Mouse (Mus musculus) ES-E14 (cell line): ENCODE results near the gene 6430550D23Rik.

ENCODE experiments used
- CHD2 ChIP-seq: IDR thresholded peaks from 2 replicates; pipeline ENCODE4 v1.6.1; 2014; ENCODE audit warnings: mild to moderate bottlenecking, low read depth, low read length, inconsistent platforms
- HCFC1 ChIP-seq: IDR thresholded peaks from 2 replicates; pipeline ENCODE4 v1.6.1; 2012; ENCODE audit warnings: low read length, inconsistent platforms, borderline replicate concordance; ENCODE audit not compliant: insufficient read depth
- MAFK ChIP-seq: IDR thresholded peaks from 2 replicates; pipeline ENCODE4 v1.6.1; 2014; ENCODE audit warnings: mild to moderate bottlenecking, low read depth, low read length, inconsistent platforms; ENCODE audit not compliant: insufficient read depth
- ZC3H11A ChIP-seq: IDR thresholded peaks from 2 replicates; pipeline ENCODE4 v1.6.1; 2012; ENCODE audit warnings: low read depth, mild to moderate bottlenecking, inconsistent platforms, low read length, borderline replicate concordance
- ZNF384 ChIP-seq: IDR thresholded peaks from 2 replicates; pipeline ENCODE4 v1.6.1; 2012; ENCODE audit warnings: low read depth, low read length, inconsistent platforms

GRCm38 (mm10) chr2:156052816-156053215 is 45.0 kb upstream of the 6430550D23Rik start, which contains the start of gene Fer1l4:
- TF ChIP-seq HCFC1, result no peak
- no peak for TF ChIP-seq MAFK
- TF ChIP-seq ZNF384, result no peak
- no peak for TF ChIP-seq CHD2
- TF ChIP-seq ZC3H11A, result no peak
